Mouse (Mus musculus): ENCODE data around the gene Serpina11. TPM values are rescaled to one million over a fixed set of nuclear protein-coding genes. Genes with fewer than 3 reads are reported as not detected.
"Not testable (repeated sequence)": the region's sequence is repeated elsewhere in the genome, so short reads cannot be mapped to it uniquely, and the experiment has no call there.

The Serpina11 gene
- total RNA-seq, 2 experiments from 2014 or later, result not detected

GRCm38 (mm10) chr12:103969577-103970116, 20.1 kb downstream of the Serpina11 start:
- no peak for DNase-seq

GRCm38 (mm10) chr12:103966761-103967160, 23.0 kb downstream of the Serpina11 start:
- DNase-seq, result no peak

GRCm38 (mm10) chr12:103963288-103963687, 26.5 kb downstream of the Serpina11 start:
- DNase-seq, result no peak

GRCm38 (mm10) chr12:103962860-103963259, 26.9 kb downstream of the Serpina11 start:
- DNase-seq, result no peak

- no peak for DNase-seq
Measured at GRCm38 (mm10) chr12:103962337-103962736, 27.4 kb downstream of the Serpina11 start.

- DNase-seq, result no peak
Measured at GRCm38 (mm10) chr12:103961716-103962115, 28.0 kb downstream of the Serpina11 start.

- DNase-seq, result no peak
Measured at GRCm38 (mm10) chr12:103958798-103959197, 31.0 kb downstream of the Serpina11 start, which contains the start of gene Serpina1e. TSS of gene Serpina1e (minus strand) at chr12:103958975.

GRCm38 (mm10) chr12:103956555-103956954, 33.2 kb downstream of the Serpina11 start:
- DNase-seq, result not testable (repeated sequence)

- DNase-seq, result not testable (repeated sequence)
Measured at GRCm38 (mm10) chr12:103952972-103953371, 36.8 kb downstream of the Serpina11 start.

GRCm38 (mm10) chr12:103946243-103946642, 43.5 kb downstream of the Serpina11 start:
- DNase-seq, result no peak

Other genes starting within 250 kb of the Serpina11 start
- not detected for gene Serpina1d, start 216.4 kb downstream of the Serpina11 start, total RNA-seq (2021)
- gene Serpina1b, start 159.6 kb downstream of the Serpina11 start, total RNA-seq (2021), result not detected
- gene Serpina1a, start 126.4 kb downstream of the Serpina11 start, total RNA-seq (2021), result not detected
- gene Serpina1c, start 85.1 kb downstream of the Serpina11 start, total RNA-seq (2021), result not detected
- gene Serpina1e, start 31.0 kb downstream of the Serpina11 start, total RNA-seq (2021), result not detected
- gene Serpina9, start 23.8 kb upstream of the Serpina11 start, total RNA-seq (2021), result under 1 TPM in 1 of 2 experiments, not detected in 1; 0.37 TPM
- gene Serpina12, start 54.5 kb upstream of the Serpina11 start, total RNA-seq (2021), result under 1 TPM in 1 of 2 experiments, not detected in 1; 0.12 TPM
- not detected for gene Serpina5, start 111.2 kb upstream of the Serpina11 start, total RNA-seq (2021)
- gene Serpina3a, start 122.8 kb upstream of the Serpina11 start, total RNA-seq (2021), result not detected
- not detected for gene Serpina3b, start 138.0 kb upstream of the Serpina11 start, total RNA-seq (2021)
- gene Serpina3c, start 163.9 kb upstream of the Serpina11 start, total RNA-seq (2021), result under 1 TPM; 0.23 to 0.45 TPM
- gene Serpina3f, start 224.6 kb upstream of the Serpina11 start, total RNA-seq (2021), result under 1 TPM in 1 of 2 experiments, not detected in 1; 0.78 TPM
- 1 to 10 TPM; 1.6 to 3.4 TPM for gene Serpina3g, start 246.3 kb upstream of the Serpina11 start, total RNA-seq (2021)

All from layer of hippocampus, postnatal 36 days (tissue).